Mouse (Mus musculus): ENCODE results near the gene Pakap. TPM values are rescaled to one million over a fixed set of nuclear protein-coding genes. Genes with fewer than 3 reads are reported as not detected.

Gene Pakap
- polyA plus RNA-seq, 2 experiments = 0.51 TPM; not detected in 1

DNA sequence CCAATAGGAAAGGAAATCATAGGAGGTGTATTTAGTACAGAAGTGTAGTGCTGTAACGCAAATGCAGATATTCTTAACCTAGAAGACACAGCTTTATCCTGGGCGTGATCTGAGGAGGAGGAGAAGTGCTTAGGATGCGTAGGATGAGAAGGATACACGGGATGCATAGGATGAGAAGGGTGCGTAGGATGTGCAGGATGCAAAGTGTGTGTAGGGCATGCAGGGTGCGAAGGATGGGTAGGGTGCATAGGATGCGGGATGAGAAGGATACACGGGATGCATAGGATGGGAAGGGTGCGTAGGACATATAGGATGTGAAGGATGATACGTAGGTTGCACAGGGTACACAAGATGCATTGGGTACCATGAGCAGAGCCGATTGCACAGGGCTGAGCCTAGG, 129.0 kb downstream of the Pakap start:
- H3K9ac ChIP-seq (replicated peaks) = no peak overlapping the region
- ATAC-seq (ENCODE audit: insufficient read depth) (no peak), DNase-seq (ENCODE audit: low read depth in 3 of 3, low spot score in 3 of 3) (no peak)
- H3K27me3 ChIP-seq (ENCODE audit: control insufficient read depth, insufficient read depth, low read length) = no peaks in the 10 kb centered on the region
- H3K9me3 ChIP-seq (ENCODE audit: control insufficient read depth, low read length) = no peaks in the 10 kb centered on the region
- H3K4me1 ChIP-seq (replicated peaks; ENCODE audit: control insufficient read depth in 2 of 2, insufficient read depth in 2 of 2, low read length in 1 of 2) = no peaks in the 10 kb centered on the region
- H3K27ac ChIP-seq = no peak overlapping the region
- no peak overlapping the region for H3K4me2 ChIP-seq (ENCODE audit: low read depth)
- no peak overlapping the region for H3K4me3 ChIP-seq (ENCODE audit: insufficient read depth in 1 of 2, low read depth in 2 of 2, low read length in 2 of 2)
- 69% methylated on average over 11 of the region's 11 CpGs for WGBS (ENCODE audit: insufficient replicate concordance)
- no peaks in the 10 kb centered on the region for H3K36me3 ChIP-seq (replicated peaks; ENCODE audit: control insufficient read depth, insufficient read depth, low read depth)
- TF ChIP-seq CTCF (IDR thresholded peaks at IDR 0.05; ENCODE audit: low read depth) (no peak), EP300 (IDR thresholded peaks at IDR 0.05; ENCODE audit: low read depth) (no peak)

DNA sequence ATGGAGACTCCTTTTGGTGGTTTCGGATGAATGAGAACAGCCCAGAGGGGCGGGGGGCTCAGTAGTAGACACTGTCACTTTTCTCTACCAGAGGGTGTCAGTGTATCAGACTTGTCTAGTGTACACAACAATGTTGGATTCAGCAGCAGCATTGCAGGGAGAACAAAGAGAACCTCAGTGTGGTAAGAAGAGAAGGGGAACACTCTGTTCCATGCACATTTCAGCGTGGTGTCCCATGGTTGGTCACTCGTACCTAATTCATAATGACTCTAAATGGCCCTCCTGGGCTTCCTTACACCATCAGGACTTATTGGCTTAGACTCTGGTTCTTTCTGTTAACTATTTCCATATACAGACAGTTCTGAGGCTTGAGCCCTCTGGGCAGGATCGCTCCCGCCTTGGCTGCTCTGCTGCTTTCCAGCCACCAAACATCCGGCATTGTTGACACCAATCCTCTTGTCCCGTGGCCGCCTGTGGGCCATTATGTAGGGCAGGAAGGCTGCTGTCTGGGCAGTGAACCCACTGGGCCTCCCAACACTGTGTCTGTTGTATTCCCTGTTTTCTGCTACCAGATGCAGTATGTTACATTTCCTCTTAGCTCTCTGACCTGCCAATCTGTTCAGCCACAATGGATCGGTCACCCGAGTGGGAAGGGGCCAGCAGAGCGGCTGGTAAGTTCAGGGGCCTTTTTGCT, 130.1 kb downstream of the Pakap start:
- WGBS (ENCODE audit: insufficient replicate concordance) = 66% methylated on average over 12 of the region's 12 CpGs
- Histone ChIP-seq H3K4me2 (ENCODE audit: low read depth) (no peak overlapping the region), H3K27me3 (ENCODE audit: control insufficient read depth, insufficient read depth, low read length) (no peaks in the 10 kb centered on the region), H3K36me3 (replicated peaks; ENCODE audit: control insufficient read depth, insufficient read depth, low read depth) (no peaks in the 10 kb centered on the region), H3K4me1 (replicated peaks; ENCODE audit: control insufficient read depth in 2 of 2, insufficient read depth in 2 of 2, low read length in 1 of 2) (no peaks in the 10 kb centered on the region), H3K4me3 (ENCODE audit: insufficient read depth in 1 of 2, low read depth in 2 of 2, low read length in 2 of 2) (no peak overlapping the region), H3K9ac (replicated peaks) (no peak overlapping the region), H3K27ac (no peak overlapping the region), H3K9me3 (ENCODE audit: control insufficient read depth, low read length) (no peaks in the 10 kb centered on the region)
- TF ChIP-seq CTCF (IDR thresholded peaks at IDR 0.05; ENCODE audit: low read depth) (no peak), EP300 (IDR thresholded peaks at IDR 0.05; ENCODE audit: low read depth) (no peak)
- no peak for DNase-seq (ENCODE audit: low read depth in 3 of 3, low spot score in 3 of 3)
- ATAC-seq (ENCODE audit: insufficient read depth) = no peak

DNA sequence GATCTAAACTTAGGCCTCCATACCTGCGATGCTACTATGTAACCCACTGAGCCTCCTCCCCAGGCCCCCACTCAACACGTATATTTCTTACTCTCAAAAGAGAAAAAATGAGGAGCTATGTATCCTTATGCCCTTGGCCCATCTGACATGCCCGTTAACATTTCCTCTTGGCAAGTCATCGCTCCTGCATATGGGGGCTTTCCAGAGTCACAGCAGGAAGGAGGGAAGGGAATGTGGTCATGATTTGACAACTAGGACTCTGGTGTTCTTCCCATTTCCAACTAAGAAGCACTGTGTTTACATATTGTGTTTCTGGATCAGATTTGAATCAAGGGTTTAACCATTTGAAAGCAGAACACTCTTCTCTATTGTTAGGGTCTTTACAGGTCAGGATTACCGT, 133.6 kb downstream of the Pakap start:
- Histone ChIP-seq H3K4me1 (replicated peaks; ENCODE audit: control insufficient read depth in 2 of 2, insufficient read depth in 2 of 2, low read length in 1 of 2) (no peaks in the 10 kb centered on the region), H3K4me2 (ENCODE audit: low read depth) (no peak overlapping the region), H3K9ac (replicated peaks) (no peak overlapping the region), H3K27ac (no peak overlapping the region), H3K27me3 (ENCODE audit: control insufficient read depth, insufficient read depth, low read length) (no peaks in the 10 kb centered on the region), H3K9me3 (ENCODE audit: control insufficient read depth, low read length) (no peaks in the 10 kb centered on the region), H3K4me3 (ENCODE audit: insufficient read depth in 1 of 2, low read depth in 2 of 2, low read length in 2 of 2) (no peak overlapping the region), H3K36me3 (replicated peaks; ENCODE audit: control insufficient read depth, insufficient read depth, low read depth) (no peaks in the 10 kb centered on the region)
- 60% methylated on average over 5 of the region's 5 CpGs for WGBS (ENCODE audit: insufficient replicate concordance)
- DNase-seq (ENCODE audit: low read depth in 3 of 3, low spot score in 3 of 3) (no peak), ATAC-seq (ENCODE audit: insufficient read depth) (no peak)
- TF ChIP-seq EP300 (IDR thresholded peaks at IDR 0.05; ENCODE audit: low read depth) = no peak
- TF ChIP-seq CTCF (IDR thresholded peaks at IDR 0.05; ENCODE audit: low read depth) = no peak

DNA sequence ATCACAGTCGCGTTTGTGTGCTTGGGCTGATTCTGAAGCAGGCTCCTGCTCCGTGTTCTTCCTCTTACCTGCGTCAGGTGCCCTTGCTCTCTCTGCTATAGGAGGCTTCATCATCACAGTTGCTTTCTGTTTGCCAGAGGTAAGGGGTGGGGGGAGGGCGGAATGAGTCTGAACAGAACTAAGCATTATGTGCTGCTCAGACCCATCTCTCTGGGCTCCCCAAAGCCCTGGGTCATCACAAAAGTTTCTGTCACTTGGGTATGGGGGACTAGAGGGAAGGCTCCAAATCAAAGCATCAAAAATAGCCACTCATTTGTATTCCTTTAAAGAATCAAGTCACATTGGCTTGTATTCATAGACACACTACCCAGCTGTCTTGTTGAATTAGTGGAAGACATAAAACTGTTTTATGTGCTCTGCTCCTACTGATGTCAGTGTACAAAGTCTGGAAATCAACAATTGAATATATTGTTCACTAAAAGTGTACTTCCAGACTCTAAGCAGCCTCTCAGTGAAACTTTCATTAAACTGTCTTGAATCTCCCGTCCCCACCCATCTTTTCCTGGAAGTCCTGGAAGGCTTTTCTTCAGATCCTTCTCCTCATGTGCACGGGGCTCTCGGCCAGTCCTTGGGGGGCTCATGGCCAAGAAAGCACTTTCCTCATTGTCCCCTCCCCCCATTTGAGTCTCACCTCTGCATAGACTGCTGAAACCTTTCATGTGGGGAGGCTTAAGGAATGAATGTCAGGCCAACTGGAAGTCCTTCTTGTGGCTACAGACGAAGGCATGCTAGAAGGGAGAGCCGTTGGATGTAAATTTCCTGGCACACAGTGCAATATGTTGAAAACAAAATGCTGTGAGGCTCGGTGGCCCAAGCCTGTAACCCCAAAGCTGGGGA, 135.8 kb downstream of the Pakap start:
- TF ChIP-seq CTCF (IDR thresholded peaks at IDR 0.05; ENCODE audit: low read depth) (no peak), EP300 (IDR thresholded peaks at IDR 0.05; ENCODE audit: low read depth) (no peak)
- 68% methylated on average over 11 of the region's 11 CpGs for WGBS (ENCODE audit: insufficient replicate concordance)
- DNase-seq (ENCODE audit: low read depth in 3 of 3, low spot score in 3 of 3) = no peak

DNA sequence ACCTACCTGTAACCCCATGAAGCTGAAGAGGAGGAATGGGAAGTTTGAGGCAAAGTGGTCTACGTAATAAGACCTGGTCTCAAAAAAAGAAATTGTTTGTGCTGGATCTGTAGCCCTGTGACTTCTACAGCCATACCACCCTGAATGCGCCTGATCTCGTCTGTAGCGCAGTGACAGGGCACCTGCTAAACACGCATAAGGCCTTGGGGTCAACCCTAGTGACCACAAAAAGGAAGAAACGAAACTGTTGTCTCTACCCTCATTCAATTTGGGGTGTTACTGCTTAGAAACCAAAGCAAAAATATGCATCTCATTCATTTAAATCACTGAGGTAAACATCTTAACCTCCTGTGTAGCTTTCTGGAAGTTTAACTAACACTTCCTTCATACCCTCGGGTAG, 136.6 kb downstream of the Pakap start:
- no peak for ATAC-seq (ENCODE audit: insufficient read depth)
- Histone ChIP-seq H3K36me3 (replicated peaks; ENCODE audit: control insufficient read depth, insufficient read depth, low read depth) (no peaks in the 10 kb centered on the region), H3K27me3 (ENCODE audit: control insufficient read depth, insufficient read depth, low read length) (no peaks in the 10 kb centered on the region), H3K4me2 (ENCODE audit: low read depth) (no peak overlapping the region), H3K4me1 (replicated peaks; ENCODE audit: control insufficient read depth in 2 of 2, insufficient read depth in 2 of 2, low read length in 1 of 2) (no peaks in the 10 kb centered on the region), H3K9me3 (ENCODE audit: control insufficient read depth, low read length) (no peaks in the 10 kb centered on the region), H3K9ac (replicated peaks) (no peak overlapping the region), H3K27ac (no peak overlapping the region), H3K4me3 (ENCODE audit: insufficient read depth in 1 of 2, low read depth in 2 of 2, low read length in 2 of 2) (no peak overlapping the region)
- 66% methylated on average over 7 of the region's 7 CpGs for WGBS (ENCODE audit: insufficient replicate concordance)
- no peak for DNase-seq (ENCODE audit: low read depth in 3 of 3, low spot score in 3 of 3)
- no peak for TF ChIP-seq EP300 (IDR thresholded peaks at IDR 0.05; ENCODE audit: low read depth)
- no peak for TF ChIP-seq CTCF (IDR thresholded peaks at IDR 0.05; ENCODE audit: low read depth)

More for the DNA sequence above, 135.8 kb downstream of the Pakap start:
- no peak overlapping the region for H3K9ac ChIP-seq (replicated peaks)
- H3K4me1 ChIP-seq (replicated peaks; ENCODE audit: control insufficient read depth in 2 of 2, insufficient read depth in 2 of 2, low read length in 1 of 2) = no peaks in the 10 kb centered on the region
- no peak overlapping the region for H3K4me3 ChIP-seq (ENCODE audit: insufficient read depth in 1 of 2, low read depth in 2 of 2, low read length in 2 of 2)
- no peak for ATAC-seq (ENCODE audit: insufficient read depth)
- no peaks in the 10 kb centered on the region for H3K9me3 ChIP-seq (ENCODE audit: control insufficient read depth, low read length)
- H3K4me2 ChIP-seq (ENCODE audit: low read depth) = no peak overlapping the region
- H3K36me3 ChIP-seq (replicated peaks; ENCODE audit: control insufficient read depth, insufficient read depth, low read depth) = no peaks in the 10 kb centered on the region
- H3K27me3 ChIP-seq (ENCODE audit: control insufficient read depth, insufficient read depth, low read length) = no peaks in the 10 kb centered on the region
- no peak overlapping the region for H3K27ac ChIP-seq

All from liver, embryonic 14.5 days (tissue).